21 mouse cellular contexts compared by ENCODE assay signal in genomic region chr4:138200769-138201168, GRCm38 (mm10). TPM values are rescaled to one million over a fixed set of nuclear protein-coding genes. Genes with fewer than 3 reads are reported as not detected.
DNase-seq lines count a peak whose midpoint lies in the region; ATAC-seq and TF ChIP-seq lines count a peak whose summit lies in the region.
"Had no signal": no experiment of that assay in that cellular context is flagged by ENCODE, and none has a peak within 500 bp of the region (broad histone marks: within the 10 kb centered on the region; RNA-seq: fewer than 3 reads in every experiment).

No protein-coding gene starts in this region.

- peaks cover 85% of the 10 kb centered on the region for H3K36me3 ChIP-seq in limb, embryonic 14.5 days (ENCODE audit: control insufficient read depth, insufficient read depth, low read length)
- H3K36me3 ChIP-seq in limb, embryonic 10.5 days: peaks cover 100% of the 10 kb centered on the region
- H3K36me3 ChIP-seq in liver, adult 2 months (ENCODE audit: control insufficient read depth, insufficient read depth, low read length): peaks cover 32% of the 10 kb centered on the region
- peaks cover 46% of the 10 kb centered on the region for H3K36me3 ChIP-seq in liver, embryonic 11.5 days (ENCODE audit: control insufficient read depth, insufficient read depth, low read length)
- H3K36me3 ChIP-seq in myocyte (ENCODE audit: control insufficient read depth, insufficient read depth): peaks cover 35% of the 10 kb centered on the region

- no peak overlapping the region for H3K27ac ChIP-seq in limb, embryonic 14.5 days (replicated peaks; ENCODE audit: low read depth, low read length)
- no peak overlapping the region for H3K27ac ChIP-seq in limb, embryonic 10.5 days
- H3K27ac ChIP-seq in liver, adult 2 months (replicated peaks; ENCODE audit: insufficient read depth, low read depth, low read length): peak overlapping the region; percentile 37; the same call in 1 of the 2 replicates
- no peak overlapping the region for H3K27ac ChIP-seq in liver, embryonic 11.5 days (ENCODE audit: low read depth, low read length)

- no peaks in the 10 kb centered on the region for H3K9me3 ChIP-seq in limb, embryonic 14.5 days (ENCODE audit: control insufficient read depth, low read length)
- H3K9me3 ChIP-seq in limb, embryonic 10.5 days (replicated peaks): no peaks in the 10 kb centered on the region
- no peaks in the 10 kb centered on the region for H3K9me3 ChIP-seq in liver, embryonic 11.5 days (ENCODE audit: control insufficient read depth, low read length)
- H3K9me3 ChIP-seq: G1E had no signal

- WGBS in limb, embryonic 14.5 days: 82% methylated on average over 3 of the region's 3 CpGs
- 93% methylated on average over 3 of the region's 3 CpGs for WGBS in limb, embryonic 10.5 days
- WGBS in liver, adult 2 months: 58% methylated on average over 3 of the region's 3 CpGs
- WGBS in liver, embryonic 11.5 days: 82% methylated on average over 3 of the region's 3 CpGs

- H3K4me1 ChIP-seq in limb, embryonic 14.5 days (ENCODE audit: control insufficient read depth, insufficient read depth, low read length): no peaks in the 10 kb centered on the region
- H3K4me1 ChIP-seq in limb, embryonic 10.5 days: no peaks in the 10 kb centered on the region
- H3K4me1 ChIP-seq in liver, adult 2 months (ENCODE audit: control insufficient read depth, insufficient read depth, low read length): peaks cover 7% of the 10 kb centered on the region
- H3K4me1 ChIP-seq in liver, embryonic 11.5 days (replicated peaks; ENCODE audit: control insufficient read depth, insufficient read depth, low read length): no peaks in the 10 kb centered on the region

- no peak for TF ChIP-seq CTCF in liver, adult 2 months (IDR thresholded peaks at IDR 0.05; ENCODE audit: low read depth, low read length)

- ATAC-seq in limb, embryonic 14.5 days (ENCODE audit: low FRiP score, low read depth): peak; percentile 44; the same call in 1 of the 2 replicates
- no peak for ATAC-seq in liver, embryonic 11.5 days (replicated peaks; ENCODE audit: low FRiP score)
- no peak for ATAC-seq in monocyte, adult 5-6 weeks (replicated peaks; ENCODE audit: insufficient number of reproducible peaks, low FRiP score, low TSS enrichment, poor library complexity, severe bottlenecking)
- ATAC-seq: activated CD4-positive, CD25-positive, alpha-beta regulatory T cell, adult 4 months; CD4-positive, CD25-positive, alpha-beta regulatory T cell, adult 4 months; Patski had no signal

- H3K4me3 ChIP-seq in limb, embryonic 14.5 days (replicated peaks; ENCODE audit: low read length): no peak overlapping the region
- no peak overlapping the region for H3K4me3 ChIP-seq in limb, embryonic 10.5 days
- no peak overlapping the region for H3K4me3 ChIP-seq in liver, adult 2 months (ENCODE audit: insufficient read depth, low read depth, low read length)
- H3K4me3 ChIP-seq in liver, embryonic 11.5 days (ENCODE audit: low read depth, low read length): no peak overlapping the region
- H3K4me3 ChIP-seq in myocyte: no peak overlapping the region

- TF ChIP-seq POLR2A in limb, embryonic 14.5 days (IDR thresholded peaks at IDR 0.05; ENCODE audit: borderline replicate concordance, extremely low read depth, insufficient read depth, insufficient read length): no peak
- TF ChIP-seq POLR2A in liver, adult 2 months (IDR thresholded peaks at IDR 0.05; ENCODE audit: extremely low read depth, insufficient read depth, low read length): no peak
- TF ChIP-seq POLR2A in myocyte (IDR thresholded peaks at IDR 0.05; ENCODE audit: insufficient read length, low read depth): no peak

- H3K9ac ChIP-seq in limb, embryonic 14.5 days (ENCODE audit: low read depth, low read length, severe bottlenecking): no peak overlapping the region
- no peak overlapping the region for H3K9ac ChIP-seq in liver, adult 2 months (ENCODE audit: low read depth, low read length)
- no peak overlapping the region for H3K9ac ChIP-seq in liver, embryonic 11.5 days (ENCODE audit: low read depth, low read length)

- H3K4me2 ChIP-seq in limb, embryonic 14.5 days (replicated peaks; ENCODE audit: low read depth, low read length, severe bottlenecking): no peak overlapping the region
- no peak overlapping the region for H3K4me2 ChIP-seq in liver, embryonic 11.5 days
- peak overlapping the region; percentile 2 for H3K4me2 ChIP-seq in myocyte (ENCODE audit: low read depth)

- no peaks in the 10 kb centered on the region for H3K79me2 ChIP-seq in liver, adult 2 months (ENCODE audit: control insufficient read depth, insufficient read depth, low read length)
- no peaks in the 10 kb centered on the region for H3K79me2 ChIP-seq in myocyte (ENCODE audit: control insufficient read depth, insufficient read depth)

- DNase-seq in limb, embryonic 14.5 days (ENCODE audit: low spot score): no peak
- no peak for DNase-seq in limb, embryonic 10.5 days (ENCODE audit: low spot score)
- no peak for DNase-seq in liver, adult 2 months (ENCODE audit: extremely low read depth, low read depth, low spot score)
- DNase-seq in liver, embryonic 11.5 days (ENCODE audit: low spot score): no peak
- DNase-seq: adrenal gland, adult 2 months; adrenal gland, adult 8-10 months; adrenal gland, postnatal 10 days; adrenal gland, postnatal 14 days; adrenal gland, postnatal 25 days; adrenal gland, postnatal 36 days; B cell, adult 2 months; cerebellum, adult 11 months; cerebellum, adult 11-12 months; cerebellum, adult 18-20 months had no signal

- no peaks in the 10 kb centered on the region for H3K27me3 ChIP-seq in limb, embryonic 14.5 days (ENCODE audit: control insufficient read depth, insufficient read depth, low read length)
- no peaks in the 10 kb centered on the region for H3K27me3 ChIP-seq in limb, embryonic 10.5 days (ENCODE audit: low read depth, poor library complexity, severe bottlenecking)
- H3K27me3 ChIP-seq in liver, adult 2 months (ENCODE audit: control insufficient read depth, insufficient read depth, low read length): no peaks in the 10 kb centered on the region
- H3K27me3 ChIP-seq in liver, embryonic 11.5 days (replicated peaks; ENCODE audit: control insufficient read depth, insufficient read depth, low read length): no peaks in the 10 kb centered on the region
- no peaks in the 10 kb centered on the region for H3K27me3 ChIP-seq in myocyte (ENCODE audit: control insufficient read depth, insufficient read depth, insufficient read length)
- H3K27me3 ChIP-seq: CH12.LX, Patski had no signal

- no peak overlapping the region for H3ac ChIP-seq in myocyte (ENCODE audit: control insufficient read depth, insufficient read length)

TF ChIP-seq in myocyte, 11 proteins besides CTCF, POLR2A, EP300 and RAD21:
- TF ChIP-seq REST (IDR thresholded peaks at IDR 0.05; ENCODE audit: insufficient read depth, insufficient read length) (no peak), TCF12 (IDR thresholded peaks at IDR 0.05; ENCODE audit: insufficient read depth, poor library complexity, severe bottlenecking) (peak; percentile 85), MYOD1 (IDR thresholded peaks at IDR 0.05; ENCODE audit: control insufficient read depth in 1 of 3, insufficient read length in 2 of 3, low read depth in 2 of 3) (peak; percentile 89 to 95 (median 90)), CEBPB (IDR thresholded peaks at IDR 0.05; ENCODE audit: insufficient read depth, poor library complexity, severe bottlenecking) (no peak), USF1 (IDR thresholded peaks at IDR 0.05; ENCODE audit: low read depth) (no peak), POLR2AphosphoS2 (IDR thresholded peaks at IDR 0.05; ENCODE audit: insufficient read length, low read depth) (no peak), MYOG (IDR thresholded peaks at IDR 0.05; ENCODE audit: control insufficient read depth in 1 of 3, insufficient read depth in 1 of 3, insufficient read length in 2 of 3, low read depth in 2 of 3) (peak in 2 of 3 experiments; percentile 65 to 71), TCF3 (IDR thresholded peaks at IDR 0.05; ENCODE audit: insufficient read length, low read depth) (peak; percentile 30)

RNA-seq across cellular contexts. Expression of gene Hp1bp3, which starts 15.3 kb away (rescaled TPM):
- polyA plus RNA-seq in limb, embryonic 14.5 days (2012; rRNA removed): 165 and 174 TPM in 2 replicates
- polyA plus RNA-seq in limb, embryonic 14.5 days (2014; fragmentation: Nextera tagmentation; extraction: Ambion mirVana): 183 and 212 TPM in 2 replicates
- 134 and 163 TPM in 2 replicates for polyA plus RNA-seq in limb, embryonic 10.5 days (2016; fragmentation: Nextera tagmentation; extraction: Ambion mirVana)
- 43.7 and 46.2 TPM in 2 replicates for total RNA-seq in liver, adult 2 months (2014; rRNA removed)
- polyA plus RNA-seq in liver, adult 2 months (2012; rRNA removed): 27.5 and 32.6 TPM in 2 replicates
- 78.3 and 80.4 TPM in 2 replicates for polyA plus RNA-seq in liver, embryonic 11.5 days (2014; fragmentation: Nextera tagmentation; extraction: Ambion mirVana)
- 54.7 TPM for polyA plus RNA-seq in myocyte (2012; fragmentation: generic; extraction: Trizol)
- 97.8 to 145 TPM (median 119 TPM) in 3 replicates for total RNA-seq in monocyte, adult 5-6 weeks (2017)

RNA-seq across cellular contexts. Expression of gene Sh2d5, which starts 49.4 kb away (rescaled TPM):
- polyA plus RNA-seq in limb, embryonic 14.5 days (2012; rRNA removed): 1.6 and 2.5 TPM in 2 replicates
- 0.25 and 0.77 TPM in 2 replicates for polyA plus RNA-seq in limb, embryonic 14.5 days (2014; fragmentation: Nextera tagmentation; extraction: Ambion mirVana)
- 2.0 and 3.5 TPM in 2 replicates for polyA plus RNA-seq in limb, embryonic 10.5 days (2016; fragmentation: Nextera tagmentation; extraction: Ambion mirVana)
- total RNA-seq in liver, adult 2 months (2014; rRNA removed): under 0.01 TPM in 1 of 2 replicates, not detected in the other
- polyA plus RNA-seq in liver, adult 2 months (2012; rRNA removed): 0.14 and 0.44 TPM in 2 replicates
- polyA plus RNA-seq in liver, embryonic 11.5 days (2014; fragmentation: Nextera tagmentation; extraction: Ambion mirVana): 0.81 and 0.99 TPM in 2 replicates
- polyA plus RNA-seq in myocyte (2012; fragmentation: generic; extraction: Trizol): 0.08 TPM
- not detected in 3 replicates for total RNA-seq in monocyte, adult 5-6 weeks (2017)

RNA-seq across cellular contexts. Expression of gene Kif17, which starts 49.5 kb away (rescaled TPM):
- polyA plus RNA-seq in limb, embryonic 14.5 days (2012; rRNA removed): 2.3 and 3.0 TPM in 2 replicates
- 1.1 TPM in 2 replicates for polyA plus RNA-seq in limb, embryonic 14.5 days (2014; fragmentation: Nextera tagmentation; extraction: Ambion mirVana)
- 0.20 and 0.99 TPM in 2 replicates for polyA plus RNA-seq in limb, embryonic 10.5 days (2016; fragmentation: Nextera tagmentation; extraction: Ambion mirVana)
- total RNA-seq in liver, adult 2 months (2014; rRNA removed): under 0.01 and 0.13 TPM in 2 replicates
- 0.06 and 0.12 TPM in 2 replicates for polyA plus RNA-seq in liver, adult 2 months (2012; rRNA removed)
- polyA plus RNA-seq in liver, embryonic 11.5 days (2014; fragmentation: Nextera tagmentation; extraction: Ambion mirVana): 0.34 and 0.58 TPM in 2 replicates
- polyA plus RNA-seq in myocyte (2012; fragmentation: generic; extraction: Trizol): 0.20 TPM
- total RNA-seq in monocyte, adult 5-6 weeks (2017): 0.57 to 0.85 TPM in 2 of 3 replicates, not detected in the other
- polyA plus RNA-seq: activated CD4-positive, CD25-positive, alpha-beta regulatory T cell, adult 4 months had no signal
